Mouse (Mus musculus) olfactory bulb, adult 2 months (tissue): ENCODE data around the gene Gm11027.

ENCODE experiments used
- CTCF ChIP-seq: fragments of 200-500 bp; IDR thresholded peaks from 2 replicates; pipeline ENCODE4 v1.5.1; 2012; ENCODE audit warnings: low read depth, mild to moderate bottlenecking, low read length, moderate library complexity; ENCODE audit not compliant: insufficient read depth
- POLR2A ChIP-seq: fragments of 200-500 bp; IDR thresholded peaks from 2 replicates; pipeline ENCODE4 v1.6.1; 2012; ENCODE audit warnings: mild to moderate bottlenecking, low read depth, low read length, moderate library complexity; ENCODE audit not compliant: insufficient read depth

- TF ChIP-seq CTCF, result no peak
- TF ChIP-seq POLR2A, result peak; percentile 75
These were observed 12.4 kb upstream of the Gm11027 start, which contains the start of gene Wdr60 for GRCm38 (mm10) chr12:116262555-116263341.
